Mouse (Mus musculus) adrenal gland, postnatal 0 days (tissue): Measurements from ENCODE around the gene Tom1. TPM values are rescaled to one million over a fixed set of nuclear protein-coding genes. Genes with fewer than 3 reads are reported as not detected.

ENCODE experiments used
- polyA plus RNA-seq: library from polyadenylated mRNA; unstranded; fragments of >200 nt; fragmentation: Nextera tagmentation; extraction: Ambion mirVana; gene quantifications from 2 replicates; pipeline ENCODE4 v1.2.1, GENCODE M21; 2015

The Tom1 gene
- 23.3 and 24.6 TPM in 2 replicates for polyA plus RNA-seq

DNA sequence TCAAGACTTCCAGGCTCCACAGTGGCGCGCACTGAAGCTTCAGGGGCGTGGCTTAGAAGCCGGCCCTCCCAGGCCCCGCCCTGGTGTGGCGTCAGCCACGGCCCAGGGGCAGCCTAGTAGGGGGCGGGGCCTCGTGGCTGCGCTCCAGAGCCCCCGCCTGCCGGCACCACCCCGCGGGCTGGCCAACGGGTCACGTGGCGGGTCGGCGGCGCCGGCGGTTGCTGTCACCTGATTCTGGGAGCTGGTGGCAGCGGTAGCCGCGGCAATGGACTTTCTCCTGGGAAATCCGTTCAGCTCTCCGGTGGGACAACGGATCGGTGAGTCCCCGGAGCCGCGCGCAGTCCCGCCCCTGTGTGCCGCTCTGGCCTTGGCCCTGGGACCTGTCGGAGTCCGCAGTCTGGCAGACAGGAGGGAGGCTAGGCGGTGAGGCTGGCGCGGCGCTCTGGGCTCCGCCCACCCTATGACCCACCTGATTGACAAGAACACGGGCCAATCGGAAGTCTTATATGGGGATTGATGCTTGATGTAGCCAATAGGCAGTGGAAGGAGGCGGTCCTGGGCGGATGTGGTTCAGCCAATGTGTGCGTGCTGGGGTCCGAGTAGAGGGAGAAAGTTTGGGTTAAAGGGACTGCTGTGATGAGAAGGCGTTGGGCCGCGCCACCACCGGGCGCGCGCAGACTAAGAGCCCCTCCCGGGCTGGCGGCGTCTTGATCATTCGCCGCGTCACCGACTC is at the start of gene Tom1:
Gene Tom1 (plus strand): TSS at position 195 of the 733 bp plus-strand sequence.

DNA sequence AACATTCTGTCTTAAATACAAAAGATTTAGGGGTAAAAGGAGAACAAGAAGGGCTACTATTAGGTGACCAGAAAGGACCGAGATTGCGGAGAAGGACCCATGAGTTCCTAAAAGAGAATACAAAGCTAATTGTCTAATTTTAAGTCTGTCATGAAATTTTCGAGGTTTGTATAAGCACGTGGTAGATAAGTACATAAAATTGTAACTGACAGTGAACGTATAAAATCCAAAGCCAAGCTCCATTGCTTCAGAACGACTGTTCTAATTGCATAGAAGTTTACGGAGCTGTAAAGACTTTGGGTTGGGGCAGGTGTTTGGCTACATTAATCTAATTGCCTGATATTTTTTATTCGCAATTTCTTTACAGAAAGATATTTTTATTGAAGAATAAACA is 40.4 kb upstream of the Tom1 start, which contains the start of gene Hmgxb4:
Gene Hmgxb4 (plus strand): TSS at position 276 of the 394 bp plus-strand sequence.

DNA sequence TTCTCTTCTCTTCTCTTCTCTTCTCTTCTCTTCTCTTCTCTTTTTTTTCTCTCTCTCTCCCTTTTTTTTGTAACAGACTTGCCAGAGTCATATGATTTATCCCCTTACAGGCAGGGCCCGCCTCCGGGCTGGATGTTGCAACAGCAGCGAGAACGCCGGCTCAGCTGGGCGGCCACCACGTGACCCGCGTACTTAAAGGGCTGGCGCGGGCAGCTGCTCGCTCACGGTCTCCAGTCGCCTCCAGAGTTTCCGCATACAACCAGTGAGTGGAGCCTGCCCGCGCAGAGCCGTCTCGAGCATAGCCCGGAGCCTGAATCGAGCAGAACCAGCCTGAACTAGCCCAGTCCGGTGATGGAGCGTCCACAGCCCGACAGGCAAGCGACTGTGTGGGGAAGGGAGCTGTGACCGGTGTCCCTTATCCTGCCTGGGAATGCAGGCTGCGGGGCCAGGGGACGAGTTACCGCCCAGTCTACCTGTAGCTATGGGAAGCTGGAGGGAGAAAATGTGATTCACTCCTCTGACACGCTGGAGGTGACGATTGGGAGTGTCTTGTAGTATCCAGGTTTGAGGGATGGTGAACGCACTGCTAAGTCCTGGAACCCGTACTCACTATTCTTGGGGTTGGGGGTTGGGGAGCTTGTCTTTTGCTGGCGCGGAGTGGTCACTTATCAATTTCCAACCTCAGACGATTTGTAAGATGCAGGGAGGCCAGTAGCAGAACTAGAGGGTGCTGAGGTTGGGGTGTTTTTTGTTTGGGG is 60.1 kb downstream of the Tom1 start, which contains the start of gene Hmox1:
Gene Hmox1 (plus strand): TSS at position 223 of the 758 bp plus-strand sequence.

DNA sequence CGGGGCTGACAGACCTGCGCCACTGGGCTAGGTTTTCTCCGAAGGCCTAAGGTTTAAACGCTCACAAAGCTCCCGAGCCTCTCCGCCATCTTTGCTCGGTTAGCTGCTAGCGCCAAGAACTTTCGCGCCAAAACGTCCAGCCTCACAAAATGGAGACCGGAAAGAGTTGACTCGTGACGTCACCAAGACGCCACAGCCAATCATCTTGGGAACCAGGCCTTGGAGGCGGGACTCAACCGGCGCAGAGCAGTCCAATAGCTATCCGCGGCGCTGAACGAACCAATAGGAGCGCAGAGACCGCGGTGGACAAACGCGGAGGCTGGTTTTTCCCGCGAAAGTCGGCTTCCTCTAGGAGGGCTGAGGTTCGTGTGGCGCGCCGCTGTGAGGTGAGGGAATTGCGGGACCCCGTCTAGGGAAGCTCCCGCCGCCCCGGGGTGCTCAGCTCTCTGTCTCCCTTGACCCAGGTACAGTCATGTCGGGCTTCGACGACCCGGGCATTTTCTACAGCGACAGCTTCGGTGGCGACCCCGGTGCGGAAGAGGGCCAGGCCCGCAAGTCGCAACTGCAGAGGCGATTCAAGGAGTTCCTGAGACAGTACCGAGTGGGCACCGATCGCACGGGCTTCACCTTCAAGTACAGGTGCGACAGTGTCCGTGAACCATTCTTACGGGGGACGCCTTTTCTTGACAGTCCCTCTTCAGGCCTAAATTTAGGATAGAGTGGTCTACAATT is 75.9 kb downstream of the Tom1 start, which contains the start of gene Mcm5:
Gene Mcm5 (plus strand): TSS at position 334 of the 732 bp plus-strand sequence.

Other genes starting within 250 kb of the Tom1 start
- gene Isx, start 160.5 kb upstream of the Tom1 start, polyA plus RNA-seq: 0.66 TPM in 1 of 2 replicates, not detected in the other
- 12.9 and 15.2 TPM in 2 replicates for gene Hmgxb4, start 40.3 kb upstream of the Tom1 start, polyA plus RNA-seq
- gene Hmox1, start 59.9 kb downstream of the Tom1 start, polyA plus RNA-seq: 51.2 and 76.2 TPM in 2 replicates
- 30.0 and 38.8 TPM in 2 replicates for gene Mcm5, start 75.9 kb downstream of the Tom1 start, polyA plus RNA-seq
- 0.69 and 0.79 TPM in 2 replicates for gene Rasd2, start 180.2 kb downstream of the Tom1 start, polyA plus RNA-seq